Mouse (Mus musculus): ENCODE measurements around the gene Aebp1. TPM values are rescaled to one million over a fixed set of nuclear protein-coding genes. Genes with fewer than 3 reads are reported as not detected.

The Aebp1 gene
- polyA plus RNA-seq, 1 experiment from 2014 or later = 37.6 TPM

GRCm38 (mm10) chr11:5913936-5914335, 52.2 kb downstream of the Aebp1 start:
- Histone ChIP-seq H3K4me3 (ENCODE audit: low read depth, low read length) (no peak overlapping the region), H3K36me3 (ENCODE audit: control insufficient read depth, insufficient read depth, low read length) (no peaks in the 10 kb centered on the region), H3K4me2 (ENCODE audit: low read length) (no peak overlapping the region), H3K27me3 (replicated peaks; ENCODE audit: control insufficient read depth, insufficient read depth, low read length) (no peaks in the 10 kb centered on the region), H3K27ac (ENCODE audit: low read depth) (no peak overlapping the region), H3K4me1 (replicated peaks; ENCODE audit: control insufficient read depth, insufficient read depth, low read length) (no peaks in the 10 kb centered on the region), H3K9ac (ENCODE audit: low read length) (no peak overlapping the region), H3K9me3 (ENCODE audit: control insufficient read depth, low read length) (no peaks in the 10 kb centered on the region)
- DNase-seq (ENCODE audit: low spot score) = no peak
- 72% methylated on average over 4 of the region's 4 CpGs for WGBS
- no peak for ATAC-seq (replicated peaks; ENCODE audit: low FRiP score, low TSS enrichment, low read depth)

- H3K27me3 ChIP-seq (replicated peaks; ENCODE audit: control insufficient read depth, insufficient read depth, low read length) = no peaks in the 10 kb centered on the region
- 59% methylated on average over 5 of the region's 5 CpGs for WGBS
- H3K4me3 ChIP-seq (ENCODE audit: low read depth, low read length) = no peak overlapping the region
- ATAC-seq (replicated peaks; ENCODE audit: low FRiP score, low TSS enrichment, low read depth) = no peak
- H3K9me3 ChIP-seq (ENCODE audit: control insufficient read depth, low read length) = no peaks in the 10 kb centered on the region
- no peak for DNase-seq (ENCODE audit: low spot score)
- no peak overlapping the region for H3K9ac ChIP-seq (ENCODE audit: low read length)
- no peak overlapping the region for H3K4me2 ChIP-seq (ENCODE audit: low read length)
- H3K4me1 ChIP-seq (replicated peaks; ENCODE audit: control insufficient read depth, insufficient read depth, low read length) = no peaks in the 10 kb centered on the region
- no peaks in the 10 kb centered on the region for H3K36me3 ChIP-seq (ENCODE audit: control insufficient read depth, insufficient read depth, low read length)
- H3K27ac ChIP-seq (ENCODE audit: low read depth) = no peak overlapping the region
Observed at GRCm38 (mm10) chr11:5914940-5915339, 53.2 kb downstream of the Aebp1 start.

GRCm38 (mm10) chr11:5915429-5916177, 53.9 kb downstream of the Aebp1 start:
- Histone ChIP-seq H3K9me3 (ENCODE audit: control insufficient read depth, low read length) (no peaks in the 10 kb centered on the region), H3K4me1 (replicated peaks; ENCODE audit: control insufficient read depth, insufficient read depth, low read length) (no peaks in the 10 kb centered on the region), H3K27me3 (replicated peaks; ENCODE audit: control insufficient read depth, insufficient read depth, low read length) (no peaks in the 10 kb centered on the region), H3K27ac (ENCODE audit: low read depth) (no peak overlapping the region), H3K4me2 (ENCODE audit: low read length) (no peak overlapping the region), H3K9ac (ENCODE audit: low read length) (no peak overlapping the region), H3K4me3 (ENCODE audit: low read depth, low read length) (no peak overlapping the region), H3K36me3 (ENCODE audit: control insufficient read depth, insufficient read depth, low read length) (no peaks in the 10 kb centered on the region)
- DNase-seq (ENCODE audit: low spot score) (no peak), ATAC-seq (replicated peaks; ENCODE audit: low FRiP score, low TSS enrichment, low read depth) (no peak)
- 82% methylated on average over 5 of the region's 5 CpGs for WGBS

DNA sequence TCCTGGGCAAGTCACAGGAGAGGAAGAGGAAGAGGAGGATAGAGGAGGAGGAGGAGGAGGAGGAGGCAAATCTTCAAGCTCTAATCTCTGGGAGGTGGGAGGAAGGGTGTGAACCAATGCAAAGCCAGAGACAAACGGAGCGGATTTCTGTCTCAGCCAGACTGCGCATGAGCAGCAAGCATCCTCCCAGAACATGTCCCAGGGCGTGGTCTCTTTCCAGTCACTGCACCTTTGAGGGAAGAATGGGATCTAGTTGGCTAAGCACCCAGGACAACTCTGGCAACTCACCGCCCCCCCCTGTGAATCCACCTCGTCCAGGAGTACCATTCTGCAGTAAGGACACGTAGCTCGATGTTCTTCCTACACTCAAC, 54.4 kb downstream of the Aebp1 start:
- no peaks in the 10 kb centered on the region for H3K4me1 ChIP-seq (replicated peaks; ENCODE audit: control insufficient read depth, insufficient read depth, low read length)
- no peak overlapping the region for H3K27ac ChIP-seq (ENCODE audit: low read depth)
- no peak overlapping the region for H3K4me2 ChIP-seq (ENCODE audit: low read length)
- no peaks in the 10 kb centered on the region for H3K27me3 ChIP-seq (replicated peaks; ENCODE audit: control insufficient read depth, insufficient read depth, low read length)
- ATAC-seq (replicated peaks; ENCODE audit: low FRiP score, low TSS enrichment, low read depth) = no peak
- DNase-seq (ENCODE audit: low spot score) = no peak
- no peaks in the 10 kb centered on the region for H3K36me3 ChIP-seq (ENCODE audit: control insufficient read depth, insufficient read depth, low read length)
- H3K9me3 ChIP-seq (ENCODE audit: control insufficient read depth, low read length) = no peaks in the 10 kb centered on the region
- no peak overlapping the region for H3K4me3 ChIP-seq (ENCODE audit: low read depth, low read length)
- no peak overlapping the region for H3K9ac ChIP-seq (ENCODE audit: low read length)
- 67% methylated on average over 8 of the region's 8 CpGs for WGBS

DNA sequence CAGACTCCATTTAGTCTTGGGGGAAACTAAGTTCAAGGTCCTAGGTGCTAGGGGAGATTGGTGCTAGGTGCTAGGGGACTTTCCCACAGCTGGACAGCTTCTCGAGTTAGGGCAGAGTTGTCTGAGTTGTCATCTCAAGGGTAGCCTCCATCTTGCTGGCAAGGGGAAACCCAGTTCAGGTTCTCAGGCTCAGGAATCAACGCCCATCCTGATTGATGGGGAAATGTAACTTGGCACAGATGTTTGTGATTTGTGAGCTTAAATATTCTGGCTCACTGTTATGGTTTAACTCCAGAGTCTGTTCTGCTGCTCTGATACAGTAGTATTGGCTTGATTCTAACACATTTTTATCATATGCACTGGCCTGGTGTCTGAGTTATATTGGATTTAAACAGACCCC, 56.4 kb downstream of the Aebp1 start:
- Histone ChIP-seq H3K36me3 (ENCODE audit: control insufficient read depth, insufficient read depth, low read length) (no peaks in the 10 kb centered on the region), H3K4me1 (replicated peaks; ENCODE audit: control insufficient read depth, insufficient read depth, low read length) (no peaks in the 10 kb centered on the region), H3K27me3 (replicated peaks; ENCODE audit: control insufficient read depth, insufficient read depth, low read length) (no peaks in the 10 kb centered on the region), H3K9me3 (ENCODE audit: control insufficient read depth, low read length) (no peaks in the 10 kb centered on the region), H3K9ac (ENCODE audit: low read length) (no peak overlapping the region), H3K4me2 (ENCODE audit: low read length) (no peak overlapping the region), H3K27ac (ENCODE audit: low read depth) (no peak overlapping the region), H3K4me3 (ENCODE audit: low read depth, low read length) (no peak overlapping the region)
- 73% methylated on average over 2 of the region's 2 CpGs for WGBS
- DNase-seq (ENCODE audit: low spot score) = no peak
- no peak for ATAC-seq (replicated peaks; ENCODE audit: low FRiP score, low TSS enrichment, low read depth)

GRCm38 (mm10) chr11:5919606-5920005, 57.9 kb downstream of the Aebp1 start:
- no peak overlapping the region for H3K4me3 ChIP-seq (ENCODE audit: low read depth, low read length)
- DNase-seq (ENCODE audit: low spot score) (no peak), ATAC-seq (replicated peaks; ENCODE audit: low FRiP score, low TSS enrichment, low read depth) (no peak)
- H3K27me3 ChIP-seq (replicated peaks; ENCODE audit: control insufficient read depth, insufficient read depth, low read length) = no peaks in the 10 kb centered on the region
- no peaks in the 10 kb centered on the region for H3K4me1 ChIP-seq (replicated peaks; ENCODE audit: control insufficient read depth, insufficient read depth, low read length)
- H3K9ac ChIP-seq (ENCODE audit: low read length) = no peak overlapping the region
- no peak overlapping the region for H3K4me2 ChIP-seq (ENCODE audit: low read length)
- H3K9me3 ChIP-seq (ENCODE audit: control insufficient read depth, low read length) = no peaks in the 10 kb centered on the region
- no peaks in the 10 kb centered on the region for H3K36me3 ChIP-seq (ENCODE audit: control insufficient read depth, insufficient read depth, low read length)
- 78% methylated on average over 4 of the region's 4 CpGs for WGBS
- H3K27ac ChIP-seq (ENCODE audit: low read depth) = no peak overlapping the region

DNA sequence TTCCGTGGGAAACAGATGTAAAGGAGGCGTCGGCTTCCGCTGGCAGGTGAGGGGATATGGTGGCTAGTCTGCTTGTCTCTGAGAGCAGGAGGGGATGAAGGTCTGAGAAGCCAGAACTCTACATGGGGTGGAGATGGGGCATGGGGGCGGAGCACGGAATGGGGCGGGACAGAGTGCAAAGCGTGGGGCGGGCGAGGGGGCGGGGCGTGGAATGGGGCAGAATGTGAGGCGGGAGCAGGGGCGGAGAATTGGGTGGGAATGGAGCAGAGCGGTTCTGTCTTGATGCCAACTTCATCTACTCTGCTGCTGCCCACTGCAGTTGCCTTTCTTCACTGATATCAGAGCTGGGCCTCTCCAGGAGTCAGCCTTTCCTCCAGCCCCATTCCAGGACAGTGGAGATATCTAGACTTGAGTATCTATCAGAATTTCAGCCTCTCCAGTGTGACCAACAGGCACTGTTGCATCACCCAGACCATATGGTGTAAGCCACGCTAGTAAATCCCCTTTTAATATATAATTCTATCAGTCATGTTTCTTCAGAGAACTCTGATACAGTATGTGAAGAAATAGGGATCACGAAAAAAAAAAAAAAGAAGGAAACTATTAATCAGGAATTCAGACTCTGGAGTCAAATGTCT, 58.7 kb downstream of the Aebp1 start:
- H3K36me3 ChIP-seq (ENCODE audit: control insufficient read depth, insufficient read depth, low read length) = no peaks in the 10 kb centered on the region
- no peaks in the 10 kb centered on the region for H3K9me3 ChIP-seq (ENCODE audit: control insufficient read depth, low read length)
- WGBS = 35% methylated on average over 17 of the region's 17 CpGs
- no peak overlapping the region for H3K4me3 ChIP-seq (ENCODE audit: low read depth, low read length)
- H3K27ac ChIP-seq (ENCODE audit: low read depth) = no peak overlapping the region
- no peak for DNase-seq (ENCODE audit: low spot score)
- no peak overlapping the region for H3K9ac ChIP-seq (ENCODE audit: low read length)
- H3K4me1 ChIP-seq (replicated peaks; ENCODE audit: control insufficient read depth, insufficient read depth, low read length) = no peaks in the 10 kb centered on the region
- H3K4me2 ChIP-seq (ENCODE audit: low read length) = peak overlapping the region; percentile 15
- no peaks in the 10 kb centered on the region for H3K27me3 ChIP-seq (replicated peaks; ENCODE audit: control insufficient read depth, insufficient read depth, low read length)
- ATAC-seq (replicated peaks; ENCODE audit: low FRiP score, low TSS enrichment, low read depth) = no peak

Measured in intestine, embryonic 14.5 days (tissue).